Mouse (Mus musculus) myocyte (in vitro differentiated cells): ENCODE data around the gene Zmynd11.

ENCODE experiments used
- CEBPB ChIP-seq: IDR thresholded peaks from 2 replicates; pipeline ENCODE4 v1.6.1; 2011; ENCODE audit warnings: mild to moderate bottlenecking, moderate library complexity; ENCODE audit not compliant: poor library complexity, insufficient read depth, severe bottlenecking
- MAX ChIP-seq: IDR thresholded peaks from one replicate; pipeline ENCODE4 v1.6.1; 2011; ENCODE audit warnings: low read depth, mild to moderate bottlenecking, control low read depth
- SRF ChIP-seq: IDR thresholded peaks from one replicate; pipeline ENCODE4 v1.6.1; 2011; ENCODE audit warnings: low read depth; ENCODE audit not compliant: control insufficient read depth, insufficient read length
- TCF12 ChIP-seq: IDR thresholded peaks from one replicate; pipeline ENCODE4 v1.6.1; 2011; ENCODE audit warnings: mild to moderate bottlenecking, control low read depth; ENCODE audit not compliant: poor library complexity, insufficient read depth, severe bottlenecking

DNA sequence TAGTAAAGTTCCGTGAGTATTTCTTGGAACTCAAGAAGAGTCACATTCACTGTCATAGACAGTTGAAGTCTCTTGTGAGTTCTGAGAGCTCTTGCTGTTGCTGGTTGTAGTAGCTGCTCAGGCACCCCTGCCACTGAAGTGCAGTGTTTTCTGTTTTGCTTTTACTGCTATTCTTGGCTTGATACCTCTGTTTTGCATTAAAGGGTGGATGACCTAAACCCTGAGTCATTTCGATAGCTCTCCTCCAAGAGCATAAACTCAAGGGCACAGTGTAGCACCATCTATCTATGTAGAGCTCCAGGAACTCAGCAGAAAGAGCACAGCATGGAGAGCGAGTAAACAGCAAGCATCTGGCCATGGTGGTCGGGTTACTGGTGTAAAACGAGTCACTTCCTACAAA is 2.1 kb upstream of the Zmynd11 start:
- TF ChIP-seq CEBPB (no peak), SRF (no peak), TCF12 (no peak), MAX (no peak)
